Mouse (Mus musculus): ENCODE measurements around the gene BC107364. TPM values are rescaled to one million over a fixed set of nuclear protein-coding genes. Genes with fewer than 3 reads are reported as not detected.

The BC107364 gene
- not detected in 2 replicates for polyA plus RNA-seq (2012; rRNA removed)

GRCm38 (mm10) chr3:96452262-96452661 is at the start of gene BC107364:
TSS of gene BC107364 (minus strand) at chr3:96452306.

Other genes starting within 250 kb of the BC107364 start
- 51.9 and 68.2 TPM in 2 replicates for gene Bola1, start 232.6 kb downstream of the BC107364 start, polyA plus RNA-seq (2012; rRNA removed)
- gene Hist2h2ab, start 232.4 kb downstream of the BC107364 start, polyA plus RNA-seq (2012; rRNA removed), result 1.9 and 3.9 TPM in 2 replicates
- gene Hist2h2ac, start 231.4 kb downstream of the BC107364 start, polyA plus RNA-seq (2012; rRNA removed), result 6.5 and 9.3 TPM in 2 replicates
- 12.5 and 17.2 TPM in 2 replicates for gene Hist2h2be, start 231.2 kb downstream of the BC107364 start, polyA plus RNA-seq (2012; rRNA removed)
- gene Hist2h3c2, start 213.2 kb downstream of the BC107364 start, polyA plus RNA-seq (2012; rRNA removed), result 37.5 and 61.5 TPM in 2 replicates
- 5.6 and 10.1 TPM in 2 replicates for gene Hist2h2aa2, start 212.0 kb downstream of the BC107364 start, polyA plus RNA-seq (2012; rRNA removed)
- 67.5 and 77.3 TPM in 2 replicates for gene Hist2h2aa1, start 206.8 kb downstream of the BC107364 start, polyA plus RNA-seq (2012; rRNA removed)
- gene Hist2h3c1, start 205.6 kb downstream of the BC107364 start, polyA plus RNA-seq (2012; rRNA removed), result not detected in 2 replicates
- gene Hist2h4, start 189.0 kb downstream of the BC107364 start, polyA plus RNA-seq (2012; rRNA removed), result 6.8 and 9.5 TPM in 2 replicates
- gene Hist2h3b, start 183.7 kb downstream of the BC107364 start, polyA plus RNA-seq (2012; rRNA removed), result 53.0 and 82.8 TPM in 2 replicates
- gene Hist2h2bb, start 182.6 kb downstream of the BC107364 start, polyA plus RNA-seq (2012; rRNA removed), result 10.0 and 13.6 TPM in 2 replicates
- 3.4 and 4.1 TPM in 2 replicates for gene Fcgr1, start 158.3 kb downstream of the BC107364 start, polyA plus RNA-seq (2012; rRNA removed)
- gene Hfe2, start 72.9 kb upstream of the BC107364 start, polyA plus RNA-seq (2012; rRNA removed), result 0.33 and 4.1 TPM in 2 replicates
- 99.4 and 105 TPM in 2 replicates for gene Txnip, start 105.7 kb upstream of the BC107364 start, polyA plus RNA-seq (2012; rRNA removed)
- not detected in 2 replicates for gene Gm16253, start 124.7 kb upstream of the BC107364 start, polyA plus RNA-seq (2012; rRNA removed)
- gene Polr3gl, start 141.9 kb upstream of the BC107364 start, polyA plus RNA-seq (2012; rRNA removed), result 48.2 and 48.9 TPM in 2 replicates
- gene Ankrd34a, start 144.3 kb upstream of the BC107364 start, polyA plus RNA-seq (2012; rRNA removed), result 8.9 and 9.6 TPM in 2 replicates
- 85.4 and 88.5 TPM in 2 replicates for gene Lix1l, start 148.8 kb upstream of the BC107364 start, polyA plus RNA-seq (2012; rRNA removed)
- 73.4 and 80.8 TPM in 2 replicates for gene Rbm8a, start 177.6 kb upstream of the BC107364 start, polyA plus RNA-seq (2012; rRNA removed)
- gene Pex11b, start 183.1 kb upstream of the BC107364 start, polyA plus RNA-seq (2012; rRNA removed), result 50.4 and 51.8 TPM in 2 replicates
- 0.26 and 0.40 TPM in 2 replicates for gene Gm42957, start 183.2 kb upstream of the BC107364 start, polyA plus RNA-seq (2012; rRNA removed)
- gene Itga10, start 193.3 kb upstream of the BC107364 start, polyA plus RNA-seq (2012; rRNA removed), result 5.5 and 12.6 TPM in 2 replicates
- gene Ankrd35, start 217.8 kb upstream of the BC107364 start, polyA plus RNA-seq (2012; rRNA removed), result 1.2 and 2.1 TPM in 2 replicates
- gene Pias3, start 244.1 kb upstream of the BC107364 start, polyA plus RNA-seq (2012; rRNA removed), result 37.4 and 47.6 TPM in 2 replicates

All from central nervous system, embryonic 14 days (tissue).